Mouse (Mus musculus) bone marrow, adult 2 months (tissue): ENCODE measurements at regions not wholly inside any gene's neighbourhood (a gene's known extent, or its start where the extent isn't known, plus 50 kb on each side); places are given as distances from the start of the nearest gene placed in this dataset.

Experiments
- CTCF ChIP-seq: fragments of 200-500 bp; IDR thresholded peaks from 2 replicates; pipeline ENCODE4 v1.5.1; 2011; ENCODE audit warnings: low read length, control low read depth; ENCODE audit not compliant: control insufficient read depth, insufficient read depth
- POLR2A ChIP-seq: fragments of 200-500 bp; IDR thresholded peaks from 2 replicates; pipeline ENCODE4 v1.6.1; 2011; ENCODE audit warnings: low read depth, mild to moderate bottlenecking, control low read depth, low read length, borderline replicate concordance; ENCODE audit not compliant: control insufficient read depth

DNA sequence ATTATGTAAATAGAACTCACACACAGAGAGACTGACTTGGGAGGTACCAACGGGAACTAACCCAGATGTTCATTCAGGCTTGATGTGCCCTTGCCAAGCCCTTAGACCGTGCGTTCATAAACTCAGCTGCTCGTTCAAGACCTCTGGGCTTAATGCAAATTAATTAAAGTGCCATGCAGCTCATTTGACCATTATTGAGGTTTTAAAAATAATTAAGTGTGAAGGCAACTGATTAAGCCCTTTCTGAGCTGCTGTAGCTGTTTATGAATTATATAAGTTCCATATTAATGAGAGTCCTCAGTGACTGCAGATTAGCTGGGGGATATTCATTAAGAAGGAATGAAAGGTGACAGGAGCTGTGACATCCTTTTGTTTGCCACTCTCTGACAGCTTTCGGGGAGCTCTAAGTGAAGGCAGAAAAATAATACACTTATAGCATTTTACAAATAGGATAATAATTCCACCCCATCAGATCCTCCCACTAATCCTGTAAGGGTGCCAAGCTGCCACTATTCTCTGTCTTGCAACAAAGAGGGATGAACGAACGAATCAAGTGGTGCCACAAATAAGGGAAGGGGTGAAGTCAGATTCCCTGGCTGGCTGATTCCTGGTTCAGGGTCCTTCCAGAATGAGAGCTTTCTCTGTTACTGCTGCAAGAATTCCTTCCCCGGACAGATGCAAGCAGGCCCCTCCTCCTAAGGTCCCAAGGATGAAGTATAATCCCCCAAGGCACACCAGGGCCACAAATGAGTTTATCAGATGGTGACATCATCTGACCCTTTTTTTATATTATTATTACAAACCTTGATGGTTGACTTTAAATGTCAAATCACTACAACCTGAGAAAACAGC, 184.7 kb upstream of the Nckap5 start:
- TF ChIP-seq CTCF (no peak), POLR2A (no peak)
